Mouse (Mus musculus) lung, postnatal 4 days (tissue): ENCODE measurements around the gene Ptpn9.

Experiments
- DNase-seq, 2 experiments: peaks; one replicate each; pipeline ENCODE4 v3.0.0; 2021

Gene Ptpn9

DNA sequence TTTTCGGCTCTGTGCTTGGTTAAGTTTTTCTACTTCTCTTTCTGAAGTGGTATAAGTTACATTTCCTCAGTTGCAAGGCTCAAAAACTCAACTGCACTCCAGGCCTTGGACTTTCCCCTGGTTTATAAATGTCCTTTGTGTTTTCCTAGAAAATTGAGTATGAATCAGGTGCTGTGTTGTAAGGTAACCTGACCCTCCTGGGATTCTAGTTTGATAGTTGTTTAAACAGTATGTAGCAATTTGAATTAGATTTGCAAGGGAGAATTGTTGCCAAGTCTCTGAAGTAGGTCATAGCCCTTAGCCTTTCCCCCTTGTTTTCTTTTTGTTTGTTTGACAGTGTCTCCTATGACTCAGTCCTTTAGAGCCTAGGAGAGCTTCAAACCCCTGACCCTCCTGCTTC lies 22.9 kb downstream of the Ptpn9 start:
- DNase-seq = no peak

- no peak for DNase-seq
Measured at GRCm38 (mm10) chr9:57031756-57032155, 37.0 kb downstream of the Ptpn9 start.

GRCm38 (mm10) chr9:57056237-57056636 lies 61.5 kb downstream of the Ptpn9 start:
- peak in 1 of 2 experiments; percentile 64 for DNase-seq

DNA sequence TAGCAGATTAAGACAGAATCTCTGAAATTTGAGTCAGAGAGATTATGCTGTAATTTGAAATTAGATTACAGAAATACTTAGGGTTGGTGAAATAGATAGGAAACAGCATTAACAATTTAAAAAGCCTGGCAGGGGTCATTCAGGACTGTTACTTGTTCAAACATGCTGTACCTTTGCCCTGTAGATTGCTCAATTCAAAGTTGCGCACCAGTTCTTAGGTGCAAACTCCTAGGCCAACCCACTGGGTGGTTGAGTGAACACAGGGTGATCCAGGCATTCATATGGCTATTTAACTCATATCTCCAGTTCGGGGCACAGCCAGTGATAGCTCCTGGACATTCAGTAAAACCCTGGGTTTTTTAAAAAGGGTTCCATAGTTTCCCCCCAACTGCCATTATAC lies 69.4 kb downstream of the Ptpn9 start:
- no peak for DNase-seq

DNA sequence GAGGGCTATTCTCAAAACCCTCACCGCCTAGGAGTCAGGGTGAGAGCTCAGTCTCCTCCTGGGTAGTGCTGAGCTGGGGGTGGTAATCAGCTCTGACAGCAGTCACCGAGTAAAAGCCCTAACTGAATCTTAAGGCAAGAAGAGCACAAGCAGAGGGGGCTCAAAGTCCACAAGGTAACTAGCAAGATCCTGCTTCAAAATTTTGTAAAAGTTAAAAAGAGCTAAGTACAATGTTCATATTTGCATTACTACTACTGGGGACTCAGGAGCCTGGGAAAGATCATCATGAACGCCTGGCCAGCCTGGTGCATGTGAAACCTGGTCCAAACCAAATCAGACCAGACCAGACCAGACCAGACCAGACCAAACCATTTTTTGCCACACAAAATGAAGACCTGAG lies 73.5 kb downstream of the Ptpn9 start:
- DNase-seq = no peak

DNA sequence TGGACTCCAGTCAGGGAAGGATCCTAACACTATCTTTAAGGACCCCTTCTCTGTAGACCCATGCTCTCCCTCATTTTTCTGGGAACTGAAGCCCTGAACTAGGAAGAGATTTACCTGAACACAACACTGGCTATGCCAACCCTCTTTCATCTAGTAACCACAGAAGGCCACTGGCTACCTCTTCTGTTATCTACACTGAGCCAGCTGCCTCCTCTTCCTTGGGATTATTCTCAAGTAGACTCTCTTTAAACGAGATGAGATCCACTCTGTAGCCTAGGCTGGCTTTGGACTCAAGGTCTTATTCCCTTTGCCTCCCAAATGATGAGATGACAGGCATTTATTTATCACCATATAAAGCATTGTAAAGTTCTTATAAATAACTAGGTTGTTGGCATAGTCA lies 75.5 kb downstream of the Ptpn9 start:
- DNase-seq = no peak

DNA sequence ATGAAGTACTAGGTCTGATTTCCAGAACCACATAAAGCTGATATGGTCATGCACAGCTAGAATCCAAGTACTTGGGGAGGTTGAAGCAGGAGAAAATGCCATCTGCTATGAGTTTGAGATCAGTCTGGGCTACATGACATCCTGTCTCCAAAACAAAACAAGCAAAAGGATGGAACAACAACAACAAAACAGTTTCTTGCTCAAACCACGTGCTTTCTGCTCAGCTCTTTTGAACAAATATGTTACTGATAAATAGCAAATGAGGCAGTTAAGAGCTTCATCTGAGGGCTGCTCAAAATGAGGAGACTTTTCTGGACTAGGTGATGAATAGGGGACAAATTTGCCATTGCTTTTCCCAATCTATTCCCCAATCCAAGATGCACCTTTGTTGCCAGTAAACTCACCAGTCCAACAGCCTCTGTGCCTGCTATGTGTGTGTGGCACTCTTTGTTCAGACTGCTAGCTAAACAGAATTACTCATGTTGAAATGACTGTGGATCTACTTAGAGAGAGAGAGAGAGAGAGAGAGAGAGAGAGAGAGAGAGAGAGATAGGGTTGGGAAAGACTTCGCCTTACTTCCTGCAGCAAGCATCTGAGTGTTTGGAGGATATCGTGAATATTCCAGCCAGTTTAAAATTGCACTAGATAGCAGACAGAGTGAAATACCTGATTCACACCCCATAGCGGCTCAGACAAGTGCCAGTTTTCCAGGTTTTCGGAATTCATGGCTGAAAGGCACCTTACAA lies 76.2 kb downstream of the Ptpn9 start:
- DNase-seq = no peak

GRCm38 (mm10) chr9:57071801-57072351 lies 77.2 kb downstream of the Ptpn9 start, which contains the start of gene Sin3a:
TSS of gene Sin3a (plus strand) at chr9:57072040.
- DNase-seq = peak; percentile 69 to 77

DNA sequence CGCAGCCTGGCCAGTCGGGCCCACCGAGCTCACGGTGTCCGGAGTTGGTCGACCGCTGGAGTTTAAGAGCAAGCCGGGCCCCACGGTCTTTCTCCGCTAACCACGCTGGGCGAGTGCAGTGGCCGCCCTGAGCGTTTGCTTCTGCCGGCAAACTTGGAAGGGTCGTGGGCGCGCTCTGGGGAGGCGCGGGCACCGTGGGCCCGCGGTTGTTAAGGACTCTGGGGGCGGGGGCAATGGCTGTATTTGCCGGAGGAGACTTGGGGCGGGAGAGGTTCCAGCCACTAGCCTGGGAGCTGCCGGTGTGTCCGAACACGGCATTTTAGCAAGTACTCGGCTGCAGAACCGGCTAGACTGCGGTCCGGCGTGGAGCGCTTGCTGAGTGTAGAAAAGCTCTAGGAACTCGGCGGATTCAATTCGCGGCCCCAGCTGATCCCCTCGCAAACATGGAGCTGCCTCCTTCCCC lies 77.8 kb downstream of the Ptpn9 start:
- no peak for DNase-seq

- peak; percentile 96 to 99 for DNase-seq
Measured at GRCm38 (mm10) chr9:57072989-57073789, 78.5 kb downstream of the Ptpn9 start.

DNA sequence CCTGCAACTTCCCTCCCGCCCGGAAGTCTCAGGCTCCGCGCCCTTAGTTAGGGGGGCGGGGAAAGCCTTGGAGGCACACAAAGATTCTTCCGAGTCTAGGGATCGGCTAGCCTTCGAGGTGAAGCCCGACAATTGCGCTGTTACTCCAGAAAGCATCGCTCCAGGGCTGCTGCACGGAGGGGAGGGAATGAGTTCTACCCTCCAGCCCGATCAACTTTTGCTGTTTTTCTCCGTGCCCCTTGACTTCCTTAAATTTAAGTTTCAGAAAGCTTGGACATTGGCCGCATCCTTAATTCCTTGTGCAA lies 79.0 kb downstream of the Ptpn9 start:
- no peak for DNase-seq

DNA sequence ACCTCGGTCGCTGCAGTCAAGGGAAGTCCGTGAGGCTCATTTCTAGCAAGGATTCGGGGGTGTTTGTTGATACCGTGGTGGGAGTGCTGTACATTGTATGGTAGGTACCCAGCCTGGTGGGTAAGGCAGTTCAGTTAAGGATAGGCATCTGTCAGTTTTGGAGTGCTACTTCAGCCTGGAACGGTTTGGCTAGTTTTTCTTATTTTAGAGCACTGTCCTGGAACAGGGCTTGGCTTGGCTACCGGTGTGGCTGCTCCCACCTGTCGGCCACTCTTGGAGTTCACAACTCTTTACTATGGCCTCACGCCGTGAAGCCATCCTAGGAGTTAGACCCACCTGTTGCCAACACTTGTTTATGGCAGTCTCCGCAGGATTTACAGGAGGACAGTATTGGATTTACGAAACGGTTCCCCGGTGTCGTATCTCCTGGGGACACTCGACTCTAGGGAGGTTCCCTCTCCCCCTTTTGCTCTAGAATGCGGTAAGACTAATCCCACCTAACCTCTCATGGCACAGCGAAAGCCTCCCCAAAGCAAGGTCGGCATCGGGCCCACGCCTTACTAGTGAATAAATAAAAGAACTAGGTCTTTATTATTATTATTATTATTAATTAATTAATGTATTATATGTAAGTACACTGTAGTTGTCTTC lies 79.6 kb downstream of the Ptpn9 start:
- peak; percentile 55 to 57 for DNase-seq

GRCm38 (mm10) chr9:57074822-57075603 lies 80.3 kb downstream of the Ptpn9 start:
- DNase-seq = peak; percentile 85 to 88

DNA sequence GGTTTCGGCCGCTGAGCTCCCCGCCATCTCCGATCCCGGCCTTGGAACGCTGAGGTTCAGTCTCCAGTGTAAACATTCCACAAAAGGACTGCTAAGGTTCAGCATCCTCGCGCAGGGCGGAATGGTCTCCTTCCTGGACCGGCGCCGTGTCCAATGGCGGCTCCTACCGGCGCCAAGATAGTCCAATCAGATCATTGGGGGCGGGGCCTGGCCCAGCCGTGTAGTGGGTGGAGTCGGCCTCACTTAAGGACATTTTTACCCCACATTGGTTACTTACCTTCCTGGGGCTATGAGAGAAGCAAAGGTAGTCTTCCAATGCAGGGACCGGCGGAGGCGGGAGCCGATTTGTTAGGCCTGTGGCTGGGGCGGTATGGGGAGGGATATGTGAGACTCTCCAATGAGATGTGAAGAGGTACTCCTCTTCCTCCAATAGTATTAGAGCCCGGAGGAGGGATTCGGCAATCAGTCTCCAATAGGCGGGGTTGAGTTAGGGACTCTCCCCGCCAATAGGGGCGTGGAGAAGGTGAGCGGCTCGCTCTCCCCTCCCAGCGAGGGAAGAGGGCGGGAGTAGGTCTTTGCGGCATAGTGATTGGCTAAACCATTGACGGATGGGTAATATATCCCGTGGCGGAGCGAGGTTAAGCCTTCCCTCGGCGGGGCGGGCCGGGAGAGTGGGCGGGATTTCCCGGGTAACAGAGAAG lies 81.1 kb downstream of the Ptpn9 start:
- peak; percentile 99 for DNase-seq

DNA sequence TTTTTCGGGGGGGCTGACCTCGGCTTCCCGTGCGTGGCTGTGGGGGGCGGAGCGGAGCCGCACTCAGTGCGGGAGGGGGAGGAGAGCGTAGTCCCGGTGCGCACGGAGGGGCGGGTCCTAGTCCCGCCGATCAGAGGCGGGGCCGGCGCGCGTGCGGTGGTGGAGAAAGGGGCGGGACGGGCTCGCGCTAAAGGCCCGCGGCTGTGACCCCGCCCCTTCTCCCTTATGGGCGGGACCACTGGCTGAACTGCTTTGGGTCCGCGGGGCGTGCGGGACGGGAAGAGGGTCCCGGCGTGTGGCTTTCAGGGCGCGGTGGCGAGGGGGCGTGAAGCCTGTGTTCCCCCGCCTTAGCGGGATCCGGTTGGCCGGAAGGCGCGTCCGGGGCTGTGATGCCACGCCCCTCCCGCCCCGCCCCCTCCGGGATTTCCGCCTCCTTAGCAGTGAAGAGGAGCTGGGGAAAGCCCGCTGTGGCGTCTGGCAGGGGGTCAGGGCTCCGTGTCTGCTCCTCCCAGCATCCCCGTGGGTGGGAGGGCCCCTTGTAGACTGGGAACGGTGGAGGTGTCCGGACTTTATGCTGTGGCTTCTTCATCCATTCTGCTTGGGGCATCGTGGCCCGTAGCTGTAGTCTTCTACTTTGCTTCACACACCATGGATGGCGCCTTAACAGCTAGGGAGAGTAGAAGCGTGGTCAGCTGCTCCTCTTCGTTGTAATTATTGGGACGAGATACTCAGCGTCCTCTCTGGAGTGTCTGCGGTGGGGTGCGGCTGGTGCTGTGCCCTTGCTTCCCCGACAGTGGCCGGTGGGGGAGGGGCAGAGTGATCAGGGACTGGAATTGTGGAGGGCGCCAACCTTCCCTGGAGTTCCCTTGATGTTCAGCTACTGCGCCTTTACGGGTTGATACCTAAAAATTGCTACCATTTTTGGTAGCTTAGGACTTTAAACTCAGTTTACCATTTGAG lies 82.3 kb downstream of the Ptpn9 start:
- peak; percentile 92 to 95 for DNase-seq

DNA sequence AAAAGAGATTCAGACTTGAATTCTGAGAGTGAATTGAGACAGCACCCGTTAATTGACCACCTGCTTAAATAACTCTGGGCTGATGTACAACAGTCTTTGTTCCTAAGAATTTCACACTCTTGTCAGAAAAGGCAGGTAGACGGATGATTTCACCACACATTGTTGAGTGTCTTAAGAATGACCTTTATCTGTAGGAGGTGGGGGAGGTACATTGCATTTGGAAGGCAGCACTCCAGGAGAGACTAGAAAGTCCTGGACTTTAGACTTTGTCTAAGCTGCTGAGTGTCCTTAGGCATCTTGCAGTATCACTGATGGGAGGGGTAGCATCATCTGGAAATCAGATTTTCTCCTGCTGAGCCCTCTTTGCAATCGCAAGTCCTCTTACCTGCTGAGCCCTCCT lies 87.5 kb downstream of the Ptpn9 start:
- no peak for DNase-seq
